Mouse (Mus musculus): ENCODE measurements around the gene Kcnn1.

Gene Kcnn1

DNA sequence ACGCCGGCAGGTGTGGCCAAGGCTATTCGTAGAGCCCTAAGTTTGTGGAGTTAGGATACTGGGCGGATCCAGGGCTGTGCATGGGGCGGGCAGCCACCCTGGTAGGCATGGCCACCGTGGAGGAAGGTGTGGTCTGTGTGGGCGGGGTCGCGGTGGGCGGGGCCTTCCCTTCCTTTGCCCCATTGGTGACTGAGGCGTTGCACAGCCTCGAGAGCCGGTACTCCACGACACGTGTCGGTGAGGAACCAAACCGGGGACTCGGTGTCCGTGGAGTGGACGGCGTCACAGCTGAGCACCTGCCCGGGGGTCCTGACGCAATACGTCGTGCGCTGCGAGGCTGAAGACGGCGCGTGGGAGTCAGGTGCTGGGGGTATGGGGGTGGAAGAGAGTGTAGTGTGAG, 46.4 kb downstream of the Kcnn1 start:
- peak in 1 of 2 experiments; percentile 61 for DNase-seq (ENCODE audit: low spot score in 2 of 2)

DNA sequence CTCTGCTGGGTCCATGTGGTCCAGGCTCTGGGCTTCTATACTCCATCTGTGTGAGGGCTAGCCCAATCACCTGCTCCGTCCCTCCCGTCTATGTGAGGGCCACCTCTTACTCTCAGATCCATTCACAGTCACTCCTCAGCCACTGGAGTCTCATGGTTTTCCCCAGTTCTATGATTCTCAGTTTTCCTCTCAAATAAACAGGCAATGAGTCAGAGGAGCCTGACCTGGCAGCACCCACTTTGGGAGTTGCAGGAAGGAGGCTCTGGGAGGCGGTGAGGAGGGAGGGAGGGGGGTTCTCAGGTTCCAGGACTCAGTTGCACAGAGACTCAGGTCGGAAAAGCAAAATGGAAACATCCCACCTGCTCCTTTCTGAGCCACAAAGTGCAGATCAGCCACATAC, 50.2 kb downstream of the Kcnn1 start:
- DNase-seq (ENCODE audit: low spot score in 2 of 2) = no peak

DNA sequence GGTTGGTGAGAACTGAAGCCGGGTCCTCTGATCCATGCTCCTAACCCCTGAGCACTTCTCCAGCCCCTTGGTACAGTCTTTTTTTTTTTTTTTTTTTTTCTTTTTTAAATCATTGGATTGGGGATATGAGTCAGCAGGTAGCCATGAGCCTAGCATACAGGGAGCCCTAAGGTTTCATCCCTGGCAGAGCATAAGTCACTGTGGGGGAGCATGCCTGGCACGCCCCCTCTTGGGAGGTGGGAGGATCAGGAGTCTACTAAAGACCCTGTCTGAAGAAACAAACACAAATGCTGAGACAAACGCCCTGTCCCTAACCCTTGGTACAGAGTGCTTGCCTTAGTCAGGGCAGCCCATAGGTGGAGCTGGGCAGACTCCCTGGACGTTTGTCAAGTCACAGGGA, 51.0 kb downstream of the Kcnn1 start:
- DNase-seq (ENCODE audit: low spot score in 2 of 2) = no peak

DNA sequence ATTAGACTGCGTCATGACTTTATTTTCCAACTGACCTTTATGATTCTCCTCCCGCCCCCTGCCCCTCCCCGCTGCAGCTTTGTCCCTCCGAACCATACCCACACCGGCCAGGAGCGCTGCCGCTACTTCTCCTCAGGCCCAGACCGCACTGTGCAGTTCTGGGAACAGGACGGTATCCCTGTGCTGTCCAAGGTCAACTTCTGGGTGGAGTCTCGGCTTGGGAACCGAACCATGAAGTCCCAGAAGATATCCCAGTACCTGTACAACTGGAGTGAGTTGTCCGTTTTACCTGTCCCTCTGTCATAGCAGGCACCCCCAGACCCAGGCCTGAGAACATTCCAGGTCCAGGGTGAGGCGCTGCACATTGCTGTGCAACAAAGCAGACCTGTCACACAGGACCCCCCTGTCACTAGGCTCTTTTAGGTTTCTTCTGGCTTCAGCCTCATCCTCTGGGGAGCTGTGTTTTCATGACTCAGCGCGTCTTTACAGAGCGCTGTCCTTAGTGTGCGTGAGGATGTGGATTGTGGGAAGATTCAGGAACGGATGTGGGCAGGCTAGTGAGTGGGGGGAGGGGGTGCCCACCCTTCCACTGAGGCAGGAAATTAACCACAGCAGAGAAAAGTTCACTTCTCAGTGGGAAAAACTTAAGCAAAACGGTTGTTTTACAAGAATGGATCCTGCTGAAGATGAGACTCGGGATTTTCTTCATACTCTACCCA, 51.9 kb downstream of the Kcnn1 start:
- DNase-seq (ENCODE audit: low spot score in 2 of 2) = no peak

DNA sequence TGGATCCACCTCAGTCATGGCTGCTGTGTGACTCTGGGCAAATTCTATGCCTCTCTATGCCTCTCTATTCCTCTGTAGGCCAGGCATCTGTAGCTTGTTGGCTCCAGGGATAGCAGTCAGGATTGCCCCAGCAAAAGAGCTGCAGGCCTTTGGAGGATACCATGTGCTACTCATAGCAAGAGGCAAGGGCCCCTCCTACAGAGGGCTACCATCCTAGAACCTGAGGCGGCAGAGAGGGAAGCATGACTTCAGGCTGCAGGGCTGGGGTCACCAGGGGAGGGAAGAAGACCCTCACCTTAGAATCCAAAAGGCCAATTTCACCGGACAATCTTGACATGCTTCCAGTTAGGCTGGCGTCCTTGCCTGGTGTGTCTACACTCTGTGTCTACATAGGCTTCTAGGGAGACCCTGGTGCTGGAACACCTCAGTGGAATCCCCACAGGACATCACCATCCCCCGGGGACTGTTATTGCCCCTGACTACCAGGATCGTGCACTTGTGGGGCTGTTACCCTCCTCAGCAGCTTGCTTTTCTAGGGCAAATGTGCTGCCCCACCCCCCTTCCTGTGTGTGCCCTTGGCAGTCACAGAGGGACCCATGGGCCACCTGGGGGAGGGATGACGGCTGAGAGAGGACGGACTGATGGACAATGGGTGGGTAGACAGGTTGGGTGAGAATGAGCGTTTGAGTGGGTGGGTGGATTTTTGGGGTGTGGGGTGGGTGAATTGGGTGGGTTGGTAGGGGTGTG, 53.9 kb downstream of the Kcnn1 start:
- no peak for DNase-seq (ENCODE audit: low spot score in 2 of 2)

DNA sequence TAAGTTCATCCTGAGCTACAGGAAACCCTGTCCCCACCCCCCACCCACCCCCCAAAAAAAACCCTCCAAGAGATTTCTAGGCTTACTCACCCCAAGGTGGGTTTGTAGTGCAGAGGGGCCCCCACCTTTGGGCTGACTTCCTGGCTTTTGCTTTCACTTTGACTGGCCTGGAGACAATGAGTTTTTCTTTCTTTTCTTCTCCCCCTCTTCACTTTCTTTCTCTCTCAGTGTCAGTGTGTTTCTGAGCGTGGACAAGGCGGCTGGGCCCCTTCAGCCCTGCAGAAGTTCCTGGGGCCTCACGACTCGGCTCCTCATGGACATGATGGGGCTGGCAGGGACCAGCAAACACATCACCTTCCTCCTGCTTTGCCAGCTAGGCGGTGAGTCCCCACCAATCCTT, 54.8 kb downstream of the Kcnn1 start, which contains the start of gene Il12rb1:
Gene Il12rb1 (plus strand): TSS at position 211 of the 400 bp plus-strand sequence.
- DNase-seq (ENCODE audit: low spot score in 2 of 2) = no peak

DNA sequence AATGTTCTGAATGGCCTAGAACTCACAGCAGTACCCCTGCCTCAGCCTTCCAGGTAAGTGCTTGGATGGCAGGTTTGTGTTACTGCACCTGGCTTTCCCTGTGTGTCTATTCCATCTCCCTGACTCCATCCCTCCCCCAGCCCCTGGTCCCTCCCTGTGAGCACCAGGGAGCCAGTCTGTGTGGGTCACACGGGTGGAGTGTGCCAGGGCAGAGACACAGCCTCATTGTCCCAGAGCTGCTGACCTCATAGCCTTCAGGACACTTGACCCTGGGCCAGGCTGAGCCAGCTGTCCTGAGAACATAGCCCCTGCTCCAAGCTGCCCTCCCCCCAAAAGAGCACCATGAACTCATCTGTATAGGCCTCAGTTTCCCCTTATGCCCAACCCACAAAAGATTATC, 55.8 kb downstream of the Kcnn1 start:
- DNase-seq (ENCODE audit: low spot score in 2 of 2) = no peak

DNA sequence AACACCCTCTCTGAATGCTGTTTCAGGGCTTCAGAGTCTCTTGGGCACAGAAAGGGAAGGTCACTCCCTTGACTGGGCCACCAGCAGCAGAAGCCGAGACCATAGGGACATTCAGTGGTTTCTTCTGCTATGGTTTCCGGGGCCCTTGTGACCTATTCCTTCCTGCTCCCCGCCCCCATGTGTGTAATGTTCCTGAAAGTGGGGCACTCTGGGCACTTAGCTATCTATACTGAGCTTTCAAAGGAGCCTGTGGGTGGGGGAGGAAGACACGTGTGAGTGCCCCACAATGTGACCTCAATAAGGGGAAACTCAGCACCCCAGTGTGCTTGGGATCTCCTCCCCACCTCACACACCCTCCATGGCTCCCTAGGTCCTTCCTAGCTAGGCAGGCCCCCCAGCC, 56.5 kb downstream of the Kcnn1 start:
- no peak for DNase-seq (ENCODE audit: low spot score in 2 of 2)

DNA sequence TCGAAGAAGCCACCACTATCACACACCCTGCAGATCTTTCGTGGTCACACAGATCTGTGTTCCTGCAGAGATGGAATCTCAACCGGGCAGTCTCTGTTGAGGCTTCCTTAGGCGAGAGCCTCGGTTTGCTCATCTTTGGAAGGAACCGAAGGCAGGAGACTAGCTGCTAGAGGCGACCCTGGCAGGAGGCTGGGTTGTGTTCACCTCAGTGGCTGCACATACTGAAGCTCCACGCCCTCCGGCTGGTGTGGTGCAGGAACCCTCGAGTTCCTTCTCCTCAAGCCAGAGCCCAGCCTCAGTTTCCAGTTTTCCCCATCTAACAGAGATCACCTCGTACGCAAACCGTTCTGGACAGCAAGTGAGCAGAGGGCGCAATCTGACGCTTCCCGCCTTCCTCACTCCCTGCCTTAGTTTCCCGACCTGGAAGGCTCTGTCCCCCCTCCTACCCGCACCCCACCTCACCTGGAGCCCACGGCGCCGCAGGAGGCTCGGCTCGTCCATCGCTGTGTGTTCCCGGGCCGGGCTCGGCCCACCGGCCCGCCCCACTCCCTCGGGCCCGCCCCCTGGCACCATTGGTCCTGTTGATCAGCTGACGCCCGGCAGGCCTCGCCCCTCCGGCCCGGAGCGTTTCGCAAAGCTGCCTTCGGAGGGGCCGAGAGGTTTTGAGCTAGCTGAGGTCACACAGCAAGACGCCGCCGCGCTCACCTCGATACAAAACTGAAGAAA, 58.4 kb downstream of the Kcnn1 start, which contains the start of gene Mast3:
Gene Mast3 (minus strand): TSS at position 574 of the 726 bp plus-strand sequence.
- peak; percentile 79 to 89 for DNase-seq (ENCODE audit: low spot score in 2 of 2)

DNA sequence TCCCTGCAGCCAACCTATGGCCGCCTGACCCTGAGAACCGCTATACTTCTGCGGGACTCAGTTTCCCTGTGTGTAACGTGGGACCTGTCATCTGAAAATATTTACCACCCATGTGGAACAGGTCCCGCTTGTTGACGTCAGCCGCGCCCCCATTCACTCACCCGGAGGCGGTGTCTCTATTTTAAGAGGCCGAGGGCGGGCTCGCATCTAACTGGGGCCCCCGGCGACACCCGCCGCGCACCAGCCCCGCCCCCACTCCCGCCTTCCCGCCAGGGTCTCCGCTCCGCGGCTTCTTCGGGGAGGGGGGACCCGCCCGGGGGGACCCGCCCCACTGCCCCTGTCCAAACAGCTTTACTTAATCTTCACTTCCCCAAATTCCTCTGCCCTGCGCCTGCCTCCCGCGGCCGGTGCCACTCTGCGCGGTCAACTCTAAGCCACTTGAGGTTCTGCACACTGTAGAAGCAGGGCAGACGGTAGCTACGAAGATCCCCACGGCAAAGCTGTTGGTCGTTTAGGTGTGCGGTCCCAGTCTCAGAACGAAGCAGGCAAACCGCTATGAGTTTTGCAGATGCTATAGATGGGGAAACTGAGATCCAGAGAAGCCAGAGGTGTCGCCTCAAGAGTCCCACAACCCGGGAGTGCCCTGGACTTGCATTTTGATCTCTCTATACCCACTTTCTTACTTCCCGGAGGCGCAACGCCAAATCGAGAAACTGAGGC, 59.1 kb downstream of the Kcnn1 start:
- DNase-seq (ENCODE audit: low spot score in 2 of 2) = peak; percentile 18 to 40

DNA sequence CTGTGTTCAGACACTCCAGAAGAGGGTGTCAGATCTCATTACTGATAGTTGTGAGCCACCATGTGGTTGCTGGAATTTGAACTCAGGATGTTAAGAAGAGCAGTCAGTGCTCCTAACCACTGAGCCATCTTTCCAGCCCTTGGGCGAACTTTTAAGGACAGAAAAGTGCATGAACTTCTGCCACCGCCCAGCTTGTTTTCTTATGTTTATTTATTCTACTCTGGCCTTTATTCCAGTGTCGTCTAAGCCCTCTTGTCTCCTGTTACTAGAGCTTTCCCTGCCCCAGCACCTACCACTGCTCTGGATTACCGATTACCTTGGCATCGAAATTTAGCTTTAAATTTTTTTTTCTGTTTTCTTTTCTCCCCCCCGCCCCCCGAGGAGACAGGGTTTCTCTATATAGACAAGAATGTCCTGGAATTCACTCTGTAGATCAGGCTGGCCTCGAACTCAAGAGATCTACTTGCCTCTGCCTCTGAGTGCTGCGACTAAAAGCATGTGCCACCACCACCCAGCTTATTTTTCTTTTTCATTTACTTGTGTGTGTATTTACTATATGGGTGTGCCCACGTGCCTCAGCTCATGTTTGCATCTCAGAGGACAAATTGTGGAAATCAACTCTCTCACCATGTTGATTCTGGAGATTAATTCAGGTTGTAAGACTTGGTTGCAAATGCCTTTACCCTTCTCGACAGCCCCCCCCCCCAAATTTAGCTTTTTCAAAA, 60.1 kb downstream of the Kcnn1 start:
- DNase-seq (ENCODE audit: low spot score in 2 of 2) = no peak

DNA sequence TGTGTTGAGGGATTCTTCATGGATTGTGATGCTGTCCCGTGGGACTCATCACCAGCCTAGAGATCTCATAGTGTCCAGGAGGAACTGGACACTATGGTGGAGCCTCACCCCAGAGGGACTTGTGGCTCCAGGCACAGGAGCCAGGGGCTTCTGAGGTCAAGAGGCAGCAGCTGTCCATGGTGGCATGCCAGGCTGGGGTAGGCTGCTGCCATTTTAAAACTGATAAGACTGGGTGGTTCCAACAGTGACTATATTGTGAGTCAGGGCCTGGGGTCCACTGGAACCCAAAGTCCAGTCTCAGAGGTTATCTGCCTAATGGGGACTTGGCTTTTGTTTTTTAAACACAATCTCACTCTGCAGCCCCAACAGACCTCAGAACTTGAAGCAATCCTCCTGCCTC, 61.2 kb downstream of the Kcnn1 start:
- no peak for DNase-seq (ENCODE audit: low spot score in 2 of 2)

DNA sequence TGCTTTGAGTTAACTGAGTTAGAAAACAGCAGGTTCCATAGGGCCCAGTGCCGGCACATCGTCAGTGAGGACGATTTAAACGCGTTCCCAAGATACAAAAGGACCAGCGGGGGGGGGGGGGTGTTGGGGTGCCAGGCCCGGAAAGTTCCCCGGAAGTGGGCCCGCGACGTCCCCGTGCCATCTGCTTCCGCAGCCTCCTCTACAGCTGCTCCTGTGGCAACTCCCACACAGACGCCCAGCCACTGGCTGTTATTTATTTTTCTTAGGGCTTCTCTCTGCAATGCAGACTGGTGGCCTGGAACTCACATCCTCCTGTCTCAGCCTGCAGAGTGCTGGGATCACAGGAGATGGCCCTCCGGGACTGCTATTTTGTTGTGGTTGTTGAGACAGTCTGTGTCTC, 61.9 kb downstream of the Kcnn1 start:
- DNase-seq (ENCODE audit: low spot score in 2 of 2) = no peak

DNA sequence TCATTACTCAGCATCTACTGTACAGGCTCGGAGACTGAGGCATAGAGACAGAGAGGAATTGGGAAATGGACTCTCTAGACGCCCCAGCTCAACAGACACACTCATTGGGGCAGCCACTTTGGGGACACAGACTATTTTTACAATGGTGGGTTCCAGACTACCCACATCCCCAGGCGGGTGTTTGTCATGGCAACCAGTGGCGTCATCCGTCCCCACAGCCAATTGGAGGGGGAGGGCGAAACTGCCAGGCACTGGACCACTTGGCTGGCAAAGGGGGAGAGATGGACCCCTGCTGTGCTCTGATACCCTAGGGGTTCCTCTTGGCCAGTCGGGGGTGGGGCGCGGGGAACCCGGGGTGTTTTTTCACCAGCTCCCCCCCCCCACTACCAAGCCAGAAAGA, 62.4 kb downstream of the Kcnn1 start:
- DNase-seq (ENCODE audit: low spot score in 2 of 2) = no peak

DNA sequence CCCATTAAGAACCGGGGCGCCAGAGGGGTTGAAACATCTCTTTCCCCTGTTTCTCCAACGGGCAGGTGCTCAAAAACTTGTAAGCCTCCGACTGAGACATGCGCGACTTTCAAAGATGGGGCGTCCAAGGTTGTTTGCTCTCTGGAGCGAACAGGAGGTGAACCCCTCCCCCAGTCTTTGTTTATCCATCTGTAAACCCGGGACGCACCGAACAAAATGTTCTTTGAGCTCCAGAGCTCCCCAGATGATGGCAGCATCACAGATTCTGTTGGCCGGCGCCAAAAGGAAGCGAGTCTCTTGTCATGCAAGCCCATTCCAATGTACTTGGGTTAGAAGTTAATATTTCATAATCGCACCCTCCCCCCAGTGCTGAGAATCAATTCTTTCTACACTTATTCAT, 64.8 kb downstream of the Kcnn1 start:
- DNase-seq (ENCODE audit: low spot score in 2 of 2) = peak in 1 of 2 experiments; percentile 62

DNA sequence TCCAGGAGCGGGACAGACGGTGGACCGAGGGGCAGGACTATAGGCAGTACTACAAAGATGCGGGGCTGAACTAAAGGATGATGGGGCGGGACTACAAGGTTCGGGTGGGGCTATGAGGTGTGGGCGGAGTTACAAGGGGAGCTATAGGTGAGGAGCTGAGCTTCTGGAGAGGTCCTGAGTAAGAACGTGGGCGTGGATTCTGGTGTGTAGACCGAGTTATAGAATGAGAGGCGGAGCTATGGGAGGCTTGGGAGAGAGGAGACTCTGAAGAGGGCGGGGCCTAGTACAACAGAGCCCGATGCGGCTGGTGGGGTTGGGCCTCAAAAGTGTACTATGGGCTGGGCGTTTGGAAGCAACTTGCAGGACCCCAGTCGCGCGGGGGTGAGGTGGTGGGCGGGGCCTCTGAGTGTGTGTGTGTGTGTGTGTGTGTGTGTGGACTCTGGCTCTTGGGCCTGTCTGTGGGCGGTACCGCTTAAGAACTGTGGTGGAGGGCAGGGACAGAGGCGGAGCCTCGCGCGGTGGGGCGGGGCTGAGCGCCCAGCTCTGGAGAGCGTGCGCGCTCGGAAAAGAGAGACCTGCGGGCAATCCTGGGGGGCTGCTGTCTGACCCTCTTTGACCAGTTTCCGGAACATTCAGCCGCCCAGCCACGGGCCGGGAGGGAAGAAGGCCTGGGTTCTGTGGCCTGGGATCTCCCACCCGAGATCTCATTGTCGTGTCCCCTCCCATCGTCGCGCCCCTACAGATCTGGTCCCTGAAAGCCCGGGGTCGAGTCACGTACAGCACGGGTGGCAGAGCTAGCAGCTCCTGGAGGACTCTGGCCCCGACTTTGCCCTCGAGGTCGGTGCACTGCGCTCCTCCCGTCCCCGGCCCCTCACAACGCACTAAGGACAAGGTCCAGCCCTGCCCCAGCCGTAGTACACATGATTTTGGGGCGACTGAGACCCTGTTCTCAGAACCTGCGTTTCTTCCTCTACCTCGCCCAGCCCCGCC, 65.7 kb downstream of the Kcnn1 start:
- DNase-seq (ENCODE audit: low spot score in 2 of 2) = peak; percentile 87 to 90

DNA sequence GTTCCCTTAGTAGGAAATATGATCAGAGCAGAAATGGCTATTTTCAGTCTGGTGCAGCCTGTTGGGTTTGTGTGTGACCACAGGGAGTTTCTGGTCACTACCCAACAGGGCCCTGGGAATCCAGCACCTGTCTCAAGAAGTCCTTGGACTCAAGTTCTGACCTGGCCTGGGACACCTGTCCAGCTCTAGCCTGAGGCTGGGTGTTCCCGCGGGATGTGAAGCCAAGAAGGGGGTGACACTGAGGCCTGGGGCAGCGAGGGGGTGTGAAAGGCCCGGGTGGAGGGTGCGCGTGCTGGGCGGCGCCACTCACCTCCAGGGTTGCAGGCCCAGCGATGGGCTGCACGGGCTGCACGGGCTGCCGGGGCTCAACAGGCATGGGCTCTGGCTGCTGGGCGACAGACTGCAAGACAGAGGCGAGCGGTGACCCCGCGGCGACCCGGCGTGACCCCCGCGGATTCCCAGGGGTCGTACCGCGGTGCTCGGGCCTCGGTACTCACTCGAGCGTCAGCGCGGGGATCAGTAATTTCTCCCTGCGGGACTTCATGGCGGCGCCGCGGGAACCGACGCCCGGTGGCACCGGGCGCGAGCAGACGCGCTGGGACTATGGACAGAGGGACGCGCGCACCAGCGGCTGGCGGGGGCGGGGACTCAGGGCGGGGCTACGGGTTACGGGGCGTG, 66.5 kb downstream of the Kcnn1 start:
- no peak for DNase-seq (ENCODE audit: low spot score in 2 of 2)

DNA sequence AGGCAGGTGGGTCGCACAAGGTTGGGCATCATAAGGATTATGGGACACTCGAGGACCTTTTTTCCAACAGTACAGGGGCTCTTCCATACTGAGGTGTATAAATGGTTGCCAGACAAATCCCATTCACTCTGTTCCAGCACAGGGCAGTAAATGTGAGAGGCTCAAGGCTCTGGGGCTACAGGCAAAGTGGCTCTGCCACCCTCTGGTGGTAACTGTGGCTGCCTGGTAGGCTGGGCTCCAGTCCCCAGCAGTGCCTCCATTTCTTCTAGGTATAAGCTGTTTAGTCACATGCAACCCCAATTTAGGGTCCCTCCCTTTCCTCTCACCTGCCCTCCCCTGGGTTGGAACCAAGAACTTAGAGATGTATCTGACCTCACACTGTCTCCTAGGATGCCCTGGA, 67.7 kb downstream of the Kcnn1 start:
- no peak for DNase-seq (ENCODE audit: low spot score in 2 of 2)

DNA sequence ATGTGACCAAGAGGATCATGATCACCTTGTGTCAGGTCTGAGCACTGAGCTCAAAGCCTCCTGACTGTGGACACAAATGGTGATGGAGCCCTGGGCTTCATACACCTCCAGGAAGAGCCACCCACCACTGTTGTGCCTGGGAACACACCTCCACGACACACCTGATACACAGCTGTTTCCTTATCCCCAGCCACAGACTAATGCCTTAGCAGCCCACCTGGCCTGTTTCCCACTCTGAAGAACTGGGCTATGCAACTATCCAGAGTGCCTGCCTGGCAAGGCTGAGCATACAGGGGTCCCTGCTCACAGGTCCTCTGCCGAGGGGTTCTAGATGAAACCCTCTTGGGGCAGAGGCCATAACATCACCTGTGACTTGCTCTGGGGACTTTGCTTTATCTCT, 68.8 kb downstream of the Kcnn1 start:
- no peak for DNase-seq (ENCODE audit: low spot score in 2 of 2)

All from urinary bladder, postnatal 36 days (tissue).